Mouse (Mus musculus) ES-Bruce4 (cell line): ENCODE measurements at regions not wholly inside any gene's neighbourhood (a gene's known extent, or its start where the extent isn't known, plus 50 kb on each side); places are given as distances from the start of the nearest gene placed in this dataset.

Experiments
- CTCF ChIP-seq: IDR thresholded peaks from one replicate; pipeline ENCODE4 v1.8.1; 2011; ENCODE audit warnings: low read depth, low read length
- EP300 ChIP-seq: IDR thresholded peaks from 2 replicates; pipeline ENCODE4 v1.6.1; 2011; ENCODE audit warnings: low read depth, low read length; ENCODE audit not compliant: insufficient read depth
- POLR2A ChIP-seq: IDR thresholded peaks from one replicate; pipeline ENCODE4 v1.8.1; 2011; ENCODE audit warnings: low read length; ENCODE audit not compliant: insufficient read depth

DNA sequence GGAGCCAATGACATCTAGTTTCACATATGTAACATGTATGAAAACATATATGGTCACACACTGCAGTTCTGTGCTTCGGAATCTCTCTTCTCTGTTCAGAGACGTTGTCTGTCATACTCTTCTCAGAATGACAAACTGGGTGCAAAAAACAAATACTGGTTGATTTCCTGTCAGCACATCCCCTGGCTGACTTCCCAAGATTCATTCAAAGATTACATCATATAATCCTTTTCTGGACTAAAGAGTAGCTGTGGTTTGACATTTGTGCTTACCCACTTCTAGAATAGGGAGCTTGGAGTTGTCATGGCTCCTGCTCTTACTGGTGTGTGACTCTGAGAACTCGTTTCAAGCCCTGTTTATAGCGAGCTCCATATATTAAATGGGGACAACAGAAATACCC, 85.8 kb upstream of the Tut7 start:
- TF ChIP-seq CTCF (no peak), EP300 (no peak), POLR2A (no peak)
